Mouse (Mus musculus): ENCODE measurements around the gene Clip4.
"Not testable (repeated sequence)": the region's sequence is repeated elsewhere in the genome, so short reads cannot be mapped to it uniquely, and the experiment has no call there.

Gene Clip4

DNA sequence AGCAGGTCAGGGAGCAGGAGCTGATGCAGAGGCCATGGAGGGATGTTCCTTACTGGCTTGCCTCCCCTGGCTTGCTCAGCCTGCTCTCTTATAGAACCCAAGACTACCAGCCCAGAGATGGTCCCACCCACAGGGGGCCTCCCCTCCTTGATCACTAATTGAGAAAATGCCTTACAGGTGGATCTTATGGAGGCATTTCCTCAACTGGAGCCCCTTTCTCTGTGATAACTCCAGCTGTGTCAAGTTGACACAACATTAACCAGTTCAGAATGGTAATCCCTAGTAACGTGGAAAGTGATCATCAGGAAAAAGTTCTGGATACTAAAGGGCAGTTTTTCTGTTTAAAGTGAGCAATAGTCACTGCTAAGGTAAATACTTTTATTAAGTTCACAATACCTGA is at the start of gene Clip4:
Gene Clip4, plus strand, starts transcription at position 301 of the 400 bp plus-strand sequence.
- not testable (repeated sequence) for DNase-seq (ENCODE audit: low read depth)

DNA sequence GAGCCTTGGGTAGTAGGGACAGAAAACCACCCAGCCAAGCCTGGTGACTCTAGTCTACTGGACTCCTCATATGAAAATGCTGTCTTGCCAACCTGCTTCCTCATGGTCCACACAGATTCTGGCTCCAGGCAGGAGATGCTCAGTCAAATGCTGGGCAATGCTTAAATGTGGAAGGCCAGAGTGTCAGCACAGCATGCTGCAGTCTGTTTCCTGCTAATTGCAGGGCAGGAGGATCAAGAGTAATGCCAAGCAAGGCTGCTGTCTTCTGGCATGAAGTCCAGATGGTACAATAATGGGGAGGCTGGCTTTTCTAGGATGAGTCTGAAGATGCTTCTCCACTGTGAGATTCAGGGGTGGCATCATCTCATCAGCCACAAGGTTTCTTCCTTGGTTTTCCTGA is 47.8 kb upstream of the Clip4 start:
- DNase-seq (ENCODE audit: low read depth), result no peak

GRCm38 (mm10) chr17:71721019-71721418 is 47.3 kb upstream of the Clip4 start:
- DNase-seq (ENCODE audit: low read depth), result no peak

DNA sequence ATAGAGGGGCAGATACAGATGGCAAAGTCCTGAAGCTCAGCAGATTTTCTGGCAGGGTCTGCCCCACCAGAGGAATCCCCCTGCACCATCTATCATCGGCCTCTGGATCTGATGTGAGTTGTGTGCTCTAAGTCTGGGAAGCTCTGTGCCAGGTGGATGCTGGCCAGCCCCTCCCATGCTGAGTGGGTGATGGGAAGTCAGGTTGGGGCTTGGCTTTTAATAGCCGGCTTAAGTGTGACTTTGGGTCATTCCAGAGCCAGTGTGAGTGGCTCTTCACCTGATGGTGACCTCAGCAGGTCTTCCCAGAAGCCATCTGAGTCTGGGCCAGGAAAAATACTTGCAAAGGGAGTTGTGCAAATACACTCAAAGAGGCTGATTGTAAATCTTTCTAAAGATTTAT is 37.6 kb upstream of the Clip4 start:
- DNase-seq (ENCODE audit: low read depth), result no peak

DNA sequence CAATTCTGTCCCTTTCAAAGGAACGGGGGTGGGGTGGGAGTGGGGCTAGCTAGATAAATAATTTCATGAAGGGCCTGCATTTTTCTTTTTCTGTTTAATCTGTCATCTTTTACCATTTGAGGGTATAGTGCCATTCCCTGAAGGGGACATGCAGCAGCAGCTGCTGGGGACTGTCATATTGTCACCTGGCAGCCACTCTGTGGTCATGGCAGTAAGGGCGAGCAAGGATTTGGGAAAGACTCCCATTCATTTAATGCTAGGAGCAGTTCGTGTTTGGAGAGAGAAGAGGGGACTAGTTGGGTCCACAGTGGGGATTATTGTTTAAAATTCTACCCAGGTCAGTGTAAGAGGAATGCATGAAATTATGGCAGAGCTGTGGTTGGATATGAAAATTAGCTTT is 31.8 kb upstream of the Clip4 start:
- no peak for DNase-seq (ENCODE audit: low read depth)

DNA sequence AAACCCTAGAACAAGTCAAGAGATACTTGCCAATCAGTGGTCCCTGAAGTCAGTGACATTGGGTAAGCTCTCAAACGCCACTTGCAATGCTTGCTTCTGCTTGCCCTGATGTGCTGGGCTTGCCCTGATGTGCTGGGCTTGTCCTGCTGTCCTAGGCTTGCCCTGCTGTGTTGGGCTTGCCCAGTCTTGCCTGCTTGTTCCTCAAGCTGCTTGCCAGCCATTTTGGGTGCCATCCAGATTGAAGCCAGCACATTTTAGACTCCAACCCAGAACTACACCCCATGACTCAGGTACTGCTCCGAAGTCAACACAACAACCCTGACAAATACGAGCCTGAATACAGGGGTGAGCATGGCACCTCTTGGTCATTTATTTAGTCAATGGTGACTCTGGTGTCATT is 26.1 kb upstream of the Clip4 start:
- no peak for DNase-seq (ENCODE audit: low read depth)

GRCm38 (mm10) chr17:71742935-71743334 is 25.3 kb upstream of the Clip4 start:
- no peak for DNase-seq (ENCODE audit: low read depth)

- no peak for DNase-seq (ENCODE audit: low read depth)
Measured at GRCm38 (mm10) chr17:71746114-71746513, 22.2 kb upstream of the Clip4 start.

- no peak for DNase-seq (ENCODE audit: low read depth)
Measured at GRCm38 (mm10) chr17:71747561-71747960, 20.7 kb upstream of the Clip4 start.

GRCm38 (mm10) chr17:71749616-71750168 is 18.6 kb upstream of the Clip4 start:
- DNase-seq (ENCODE audit: low read depth), result no peak

GRCm38 (mm10) chr17:71752831-71753230 is 15.4 kb upstream of the Clip4 start, which contains the start of gene Pcare:
Gene Pcare (minus strand): TSS chr17:71752894.
- no peak for DNase-seq (ENCODE audit: low read depth)

DNA sequence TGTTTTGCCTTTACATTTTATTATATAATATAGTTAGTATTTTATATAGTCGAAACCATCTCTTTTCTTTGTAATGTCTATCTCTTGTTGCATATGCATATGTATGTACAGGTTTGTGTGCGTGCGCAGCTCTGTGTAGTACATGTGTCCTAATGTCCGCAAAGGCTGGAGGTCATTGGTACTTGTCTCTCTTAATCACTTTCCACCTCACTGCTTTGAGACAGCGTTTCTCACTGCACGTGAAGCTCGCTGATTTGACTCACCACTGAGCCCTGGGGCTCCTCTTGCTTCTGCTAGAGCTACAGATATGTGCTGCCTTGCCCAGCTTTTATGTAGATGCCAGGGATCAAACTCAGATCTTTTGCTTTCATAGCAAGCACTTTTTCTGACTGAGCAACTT is 7.7 kb upstream of the Clip4 start:
- no peak for DNase-seq (ENCODE audit: low read depth)

GRCm38 (mm10) chr17:71769564-71769963 is 1.3 kb downstream of the Clip4 start:
- DNase-seq (ENCODE audit: low read depth), result no peak

- no peak for DNase-seq (ENCODE audit: low read depth)
Measured at GRCm38 (mm10) chr17:71770696-71771095, 2.4 kb downstream of the Clip4 start.

GRCm38 (mm10) chr17:71774173-71774572 is 5.9 kb downstream of the Clip4 start:
- DNase-seq (ENCODE audit: low read depth), result no peak

- no peak for DNase-seq (ENCODE audit: low read depth)
Measured at GRCm38 (mm10) chr17:71775279-71775678, 7.0 kb downstream of the Clip4 start.

DNA sequence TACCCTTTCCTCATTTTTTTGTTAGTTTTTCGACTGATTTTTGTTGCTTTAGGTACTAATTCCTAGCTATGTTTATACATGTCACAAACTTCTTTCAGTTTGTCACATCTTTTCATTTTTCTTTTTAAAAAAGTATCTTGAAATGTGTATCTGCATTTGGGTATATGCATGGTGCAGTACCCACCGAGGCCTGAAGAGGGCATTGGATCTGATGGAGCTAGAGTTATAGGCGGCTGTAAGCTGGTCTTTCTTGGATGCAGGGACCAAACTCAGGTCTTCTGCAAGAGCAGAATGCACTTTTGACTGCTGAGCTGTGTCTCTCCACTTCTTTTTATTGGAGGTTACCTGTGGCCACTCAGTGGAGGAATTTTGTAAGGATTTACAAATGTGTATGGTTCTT is 10.4 kb downstream of the Clip4 start:
- DNase-seq (ENCODE audit: low read depth), result no peak

DNA sequence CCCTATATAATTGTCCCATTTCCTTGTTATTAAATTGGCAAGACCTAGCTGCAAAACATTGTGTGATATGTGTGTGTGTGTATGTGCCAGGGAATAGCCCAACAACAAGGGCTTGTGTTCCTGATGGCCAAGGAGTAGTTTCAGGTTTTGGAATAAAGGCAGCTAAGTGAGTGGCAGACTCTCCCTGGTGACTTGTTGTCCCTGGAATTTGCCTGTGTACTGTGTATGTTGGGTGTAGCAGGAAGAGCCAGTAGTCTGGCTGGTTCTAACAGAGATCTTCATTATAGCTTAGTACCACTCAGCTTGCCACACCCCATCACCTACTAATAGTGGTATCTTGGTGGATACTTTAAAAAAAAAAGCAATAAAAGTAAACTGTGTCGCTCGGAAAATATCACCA is 12.2 kb downstream of the Clip4 start:
- no peak for DNase-seq (ENCODE audit: low read depth)

DNA sequence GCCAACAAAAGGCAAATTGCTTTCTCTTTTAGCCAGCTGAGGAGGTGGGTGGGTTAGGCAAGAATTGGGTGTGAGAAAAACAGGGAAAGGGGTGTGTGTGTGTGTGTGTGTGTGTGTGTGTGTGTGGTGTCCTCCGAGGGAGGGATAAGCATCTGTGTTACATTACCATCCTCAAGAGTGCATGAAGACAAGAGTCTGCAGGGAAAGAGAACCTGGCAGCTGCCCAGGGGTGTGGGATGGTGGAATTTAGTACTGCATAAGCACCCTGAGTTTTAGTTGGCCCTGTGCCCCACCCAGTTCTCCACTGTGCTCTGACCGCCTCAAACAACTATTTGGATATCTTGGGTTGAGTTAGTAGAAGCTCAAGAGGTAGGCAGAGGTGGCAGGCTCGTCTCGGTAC is 12.7 kb downstream of the Clip4 start:
- no peak for DNase-seq (ENCODE audit: low read depth)

DNA sequence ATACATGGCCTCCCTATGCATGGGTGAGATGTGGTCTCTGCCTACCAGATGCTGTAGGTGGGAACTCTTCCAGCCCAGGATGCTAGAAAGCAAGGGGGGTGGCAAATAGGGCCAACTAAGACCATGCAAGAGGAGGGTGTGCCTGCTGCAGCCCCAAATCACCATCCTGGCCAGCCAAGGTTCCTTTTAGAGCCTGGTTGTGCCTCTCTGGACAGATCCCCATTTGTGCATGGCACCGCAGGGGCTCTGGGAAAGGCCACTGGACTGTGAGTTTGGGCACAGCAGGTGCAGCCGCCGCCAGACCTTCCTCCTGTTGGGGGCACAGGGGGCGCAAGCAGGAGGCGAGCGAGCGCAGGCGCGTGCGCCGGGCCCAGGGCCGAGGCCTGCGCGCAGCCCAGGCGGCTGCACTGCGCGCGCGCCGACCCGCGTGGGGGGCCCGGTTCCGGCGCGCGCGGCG is 14.0 kb downstream of the Clip4 start:
- DNase-seq (ENCODE audit: low read depth), result no peak

- DNase-seq (ENCODE audit: low read depth), result no peak
Measured at GRCm38 (mm10) chr17:71782699-71783365, 14.6 kb downstream of the Clip4 start.

GRCm38 (mm10) chr17:71783366-71783735 is 15.1 kb downstream of the Clip4 start:
- no peak for DNase-seq (ENCODE audit: low read depth)

GRCm38 (mm10) chr17:71786456-71786855 is 18.2 kb downstream of the Clip4 start:
- DNase-seq (ENCODE audit: low read depth), result no peak

DNA sequence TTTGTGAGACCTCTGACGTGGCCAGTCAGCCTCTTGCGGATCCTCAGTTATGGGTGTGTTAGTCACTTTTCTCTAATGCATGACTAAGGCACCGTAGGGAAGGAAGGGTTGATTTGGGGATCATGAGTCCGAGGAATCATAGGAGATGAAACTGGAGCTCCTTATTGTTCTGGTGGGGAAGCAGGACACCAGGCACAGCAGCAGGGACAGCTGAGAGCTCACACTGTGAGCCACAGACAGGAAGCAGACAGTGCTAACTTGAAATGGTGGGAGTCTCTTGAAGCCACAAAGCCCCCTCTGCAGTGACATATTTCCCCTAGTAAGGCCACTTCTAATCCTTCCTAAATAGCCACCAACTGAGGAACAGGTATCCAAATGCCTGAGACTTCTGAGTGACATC is 22.8 kb downstream of the Clip4 start:
- DNase-seq (ENCODE audit: low read depth), result no peak

Data from naive thymus-derived CD4-positive, alpha-beta T cell, adult 2 months (primary cell).